Mouse (Mus musculus) cerebellum, adult 2 months (tissue): Measurements from ENCODE around the gene Qrich1. TPM values are rescaled to one million over a fixed set of nuclear protein-coding genes. Genes with fewer than 3 reads are reported as not detected.

ENCODE experiments used
- DNase-seq, 2 experiments: peaks; one replicate each; pipeline ENCODE4 v3.0.0; 2021
- H3K27ac ChIP-seq: fragments of 200-500 bp; 2 replicates; pipeline ENCODE4 v1.5.1; 2012; ENCODE audit warnings: low read length, control low read depth, inconsistent platforms; ENCODE audit not compliant: insufficient read depth
- H3K27me3 ChIP-seq: fragments of 200-500 bp; 2 replicates; pipeline ENCODE4 v1.6.1; 2012; ENCODE audit warnings: inconsistent platforms, mild to moderate bottlenecking, low read length, moderate library complexity; ENCODE audit not compliant: control insufficient read depth, insufficient read depth
- H3K4me1 ChIP-seq: fragments of 200-500 bp; 2 replicates; pipeline ENCODE4 v1.6.1; 2011; ENCODE audit warnings: low read length; ENCODE audit not compliant: control insufficient read depth, insufficient read depth
- H3K4me3 ChIP-seq: fragments of 200-500 bp; replicated peaks from 2 replicates; pipeline ENCODE3; 2011; ENCODE audit warnings: mild to moderate bottlenecking, low read depth, low read length, control low read depth; ENCODE audit not compliant: insufficient read depth
- CTCF ChIP-seq: fragments of 200-500 bp; IDR thresholded peaks from 2 replicates; pipeline ENCODE4 v1.5.1; 2011; ENCODE audit warnings: low read depth, mild to moderate bottlenecking, control low read depth, low read length, moderate library complexity, borderline replicate concordance; ENCODE audit not compliant: insufficient read depth
- POLR2A ChIP-seq: fragments of 200-500 bp; IDR thresholded peaks from 2 replicates; pipeline ENCODE4 v1.6.1; 2011; ENCODE audit warnings: low read length, control low read depth, borderline replicate concordance; ENCODE audit not compliant: insufficient read depth
- WGBS: fragments of 180-500 bp; shearing (Covaris S2); methylation state at CpG from one replicate; pipeline ENCODE4 v1.1.7; 2018; 5-methylcytosine and 5-hydroxymethylcytosine counted together
- polyA plus RNA-seq: library from polyadenylated mRNA; depleted of rRNA; stranded (reverse); fragments of >200 nt; gene quantifications from 2 replicates; pipeline ENCODE4 v1.2.3, GENCODE M21; 2012

The Qrich1 gene
- polyA plus RNA-seq, 1 experiment = 117 TPM

DNA sequence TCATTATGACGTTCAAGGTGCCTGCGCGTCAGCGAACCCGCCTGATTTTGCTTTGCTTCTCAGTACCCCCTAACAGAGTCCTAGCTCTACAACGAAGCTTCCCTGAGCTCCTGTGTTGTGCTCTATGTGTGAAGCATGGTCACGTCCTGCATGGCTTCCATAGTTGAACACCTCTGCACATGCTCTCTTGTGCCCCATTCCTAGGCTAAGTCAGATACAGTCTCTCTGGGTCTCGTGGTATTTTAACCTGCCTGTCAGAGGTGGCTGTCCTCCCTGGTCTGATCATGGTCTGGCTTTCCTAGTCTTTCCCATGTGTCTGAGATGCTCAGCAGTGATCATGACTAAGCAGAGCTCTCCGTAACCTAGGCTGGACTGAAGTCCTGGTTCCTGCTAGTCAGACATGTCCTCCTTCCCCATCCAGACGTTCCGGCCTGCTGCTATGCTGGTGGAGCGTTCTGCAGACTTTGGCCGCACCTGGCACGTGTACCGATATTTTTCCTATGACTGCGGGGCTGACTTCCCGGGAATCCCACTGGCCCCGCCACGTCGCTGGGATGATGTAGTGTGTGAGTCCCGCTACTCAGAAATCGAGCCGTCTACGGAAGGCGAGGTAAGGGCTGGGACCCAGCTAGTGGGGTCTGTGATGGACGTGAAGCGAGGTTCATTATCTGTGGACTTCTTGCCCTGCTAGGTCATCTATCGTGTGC is 35.6 kb upstream of the Qrich1 start:
- 87% methylated on average over 28 of the region's 28 CpGs for WGBS
- no peak overlapping the region for H3K27ac ChIP-seq
- no peak overlapping the region for H3K4me3 ChIP-seq
- H3K4me1 ChIP-seq = no peaks in the 10 kb centered on the region
- no peak for DNase-seq
- TF ChIP-seq CTCF = no peak
- no peak for TF ChIP-seq POLR2A
- H3K27me3 ChIP-seq = no peaks in the 10 kb centered on the region

DNA sequence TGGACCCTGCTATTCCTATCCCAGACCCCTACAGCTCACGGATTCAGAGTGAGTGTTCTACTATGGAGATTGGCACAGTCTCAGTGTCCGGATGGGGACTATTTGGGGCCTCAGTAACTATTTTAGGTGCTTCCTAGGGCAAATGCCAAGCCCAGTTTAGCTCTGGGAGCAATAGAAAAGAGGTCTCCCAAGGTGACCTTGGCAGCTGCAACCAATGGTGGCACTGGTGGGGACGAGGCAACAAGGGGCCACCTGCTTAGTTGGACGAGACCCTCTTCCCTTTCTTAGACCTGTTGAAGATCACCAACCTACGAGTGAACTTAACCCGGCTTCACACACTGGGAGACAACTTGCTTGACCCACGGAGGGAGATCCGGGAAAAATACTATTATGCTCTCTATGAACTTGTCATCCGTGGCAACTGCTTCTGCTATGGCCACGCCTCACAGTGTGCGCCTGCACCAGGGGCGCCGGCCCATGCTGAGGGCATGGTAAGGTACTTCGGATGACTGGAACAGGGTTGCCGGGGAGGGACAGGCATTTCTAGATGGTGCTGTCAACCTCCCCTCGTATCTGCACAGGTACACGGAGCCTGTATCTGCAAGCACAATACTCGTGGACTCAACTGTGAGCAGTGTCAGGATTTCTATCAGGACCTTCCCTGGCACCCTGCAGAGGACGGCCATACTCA is 34.9 kb upstream of the Qrich1 start:
- Histone ChIP-seq H3K4me3 (no peak overlapping the region), H3K4me1 (no peaks in the 10 kb centered on the region), H3K27ac (no peak overlapping the region), H3K27me3 (no peaks in the 10 kb centered on the region)
- 81% methylated on average over 19 of the region's 19 CpGs for WGBS
- TF ChIP-seq CTCF (no peak), POLR2A (no peak)
- no peak for DNase-seq

DNA sequence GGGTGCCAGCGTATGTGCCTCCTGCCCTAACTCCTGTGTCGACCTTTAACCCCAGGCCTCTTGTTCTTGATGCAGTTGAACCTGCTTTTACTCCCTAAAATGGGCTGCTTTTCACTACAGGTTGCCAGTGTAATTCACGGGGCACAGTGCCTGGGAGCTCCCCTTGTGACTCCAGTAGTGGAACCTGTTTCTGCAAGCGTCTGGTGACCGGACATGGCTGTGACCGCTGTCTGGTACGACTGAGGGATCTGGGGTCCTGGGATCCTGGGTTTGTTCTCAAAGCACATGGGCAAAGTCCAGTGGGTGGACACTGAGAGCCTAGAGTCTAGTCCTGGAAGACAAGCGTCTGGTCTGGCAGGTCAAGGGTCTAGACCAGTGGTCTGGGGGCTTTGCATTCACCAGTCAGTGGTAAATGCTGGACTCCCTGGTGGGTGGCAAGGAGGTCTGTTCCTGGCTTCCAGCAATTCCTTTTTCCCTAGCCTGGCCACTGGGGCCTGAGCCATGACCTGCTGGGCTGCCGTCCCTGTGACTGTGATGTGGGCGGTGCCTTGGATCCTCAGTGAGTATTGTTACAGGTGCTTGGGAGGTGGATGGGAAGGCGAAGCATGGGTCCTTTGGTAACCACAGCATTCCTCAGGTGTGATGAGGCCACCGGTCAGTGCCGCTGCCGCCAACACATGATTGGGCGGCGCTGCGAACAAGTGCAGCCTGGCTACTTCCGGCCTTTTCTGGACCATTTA is 33.4 kb upstream of the Qrich1 start:
- Histone ChIP-seq H3K27me3 (no peaks in the 10 kb centered on the region), H3K4me3 (no peak overlapping the region), H3K4me1 (no peaks in the 10 kb centered on the region), H3K27ac (no peak overlapping the region)
- 90% methylated on average over 18 of the region's 18 CpGs for WGBS
- no peak for DNase-seq
- TF ChIP-seq POLR2A (no peak), CTCF (no peak)

DNA sequence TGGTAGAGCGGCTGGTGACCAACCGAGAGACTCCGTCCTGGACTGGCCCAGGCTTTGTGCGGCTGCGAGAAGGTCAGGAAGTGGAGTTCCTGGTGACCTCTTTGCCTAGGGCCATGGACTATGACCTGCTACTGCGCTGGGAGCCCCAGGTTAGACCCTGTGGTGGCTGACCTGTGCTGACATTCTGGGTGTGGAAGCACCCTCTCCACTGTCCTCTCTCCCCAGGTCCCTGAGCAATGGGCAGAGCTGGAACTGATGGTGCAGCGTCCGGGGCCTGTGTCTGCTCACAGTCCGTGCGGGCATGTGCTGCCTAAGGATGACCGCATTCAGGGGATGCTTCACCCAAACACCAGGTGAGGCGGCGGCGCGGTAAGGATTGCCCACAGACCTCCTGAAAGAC is 32.6 kb upstream of the Qrich1 start:
- TF ChIP-seq CTCF (no peak), POLR2A (no peak)
- H3K4me1 ChIP-seq = peaks cover under 1% of the 10 kb centered on the region
- no peaks in the 10 kb centered on the region for H3K27me3 ChIP-seq
- 93% methylated on average over 15 of the region's 15 CpGs for WGBS
- H3K4me3 ChIP-seq = no peak overlapping the region
- no peak for DNase-seq
- H3K27ac ChIP-seq = no peak overlapping the region

DNA sequence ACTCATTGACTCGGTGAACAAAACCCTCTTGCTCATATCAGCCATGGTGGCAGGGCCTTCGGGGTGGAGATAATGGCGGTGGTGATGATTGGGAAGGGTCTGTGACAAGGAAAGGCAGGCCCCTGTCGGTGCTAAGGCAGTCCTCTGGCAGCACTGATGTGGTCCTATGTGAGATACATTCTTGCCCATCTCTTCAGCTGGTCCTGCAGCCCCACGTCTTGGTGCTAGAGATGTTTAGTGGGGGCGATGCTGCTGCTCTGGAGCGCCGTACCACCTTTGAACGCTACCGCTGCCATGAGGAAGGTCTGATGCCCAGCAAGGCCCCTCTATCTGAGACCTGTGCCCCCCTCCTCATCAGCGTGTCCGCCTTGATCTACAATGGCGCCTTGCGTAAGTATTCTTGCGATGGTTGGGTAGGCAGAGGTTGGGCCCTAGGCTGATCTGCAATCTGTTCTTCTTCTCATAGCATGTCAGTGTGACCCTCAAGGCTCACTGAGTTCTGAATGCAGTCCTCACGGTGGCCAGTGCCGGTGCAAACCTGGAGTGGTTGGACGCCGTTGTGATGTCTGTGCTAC is 31.2 kb upstream of the Qrich1 start:
- Histone ChIP-seq H3K27ac (no peak overlapping the region), H3K27me3 (no peaks in the 10 kb centered on the region), H3K4me3 (no peak overlapping the region), H3K4me1 (peaks cover 7% of the 10 kb centered on the region)
- TF ChIP-seq CTCF = no peak
- TF ChIP-seq POLR2A = no peak
- no peak for DNase-seq
- WGBS = 91% methylated on average over 19 of the region's 19 CpGs

DNA sequence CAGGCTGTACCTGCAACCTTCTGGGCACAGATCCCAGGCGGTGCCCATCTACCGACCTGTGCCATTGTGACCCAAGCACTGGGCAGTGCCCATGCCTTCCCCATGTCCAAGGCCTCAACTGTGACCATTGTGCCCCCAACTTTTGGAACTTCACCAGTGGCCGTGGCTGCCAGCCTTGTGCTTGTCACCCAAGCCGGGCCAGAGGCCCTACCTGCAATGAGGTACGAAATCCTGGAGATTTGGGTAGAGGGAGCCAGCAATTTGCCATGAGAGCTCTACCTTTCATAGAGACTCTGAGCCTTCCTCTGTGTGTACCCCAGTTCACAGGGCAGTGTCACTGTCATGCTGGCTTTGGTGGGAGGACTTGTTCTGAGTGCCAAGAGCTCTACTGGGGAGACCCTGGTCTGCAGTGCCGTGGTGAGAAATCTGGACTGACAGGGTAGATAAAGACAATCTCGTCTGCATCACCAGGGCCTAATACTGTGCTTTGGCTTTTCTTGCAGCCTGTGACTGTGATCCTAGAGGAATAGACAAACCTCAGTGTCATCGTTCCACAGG is 29.6 kb upstream of the Qrich1 start:
- TF ChIP-seq POLR2A (no peak), CTCF (no peak)
- 90% methylated on average over 8 of the region's 8 CpGs for WGBS

DNA sequence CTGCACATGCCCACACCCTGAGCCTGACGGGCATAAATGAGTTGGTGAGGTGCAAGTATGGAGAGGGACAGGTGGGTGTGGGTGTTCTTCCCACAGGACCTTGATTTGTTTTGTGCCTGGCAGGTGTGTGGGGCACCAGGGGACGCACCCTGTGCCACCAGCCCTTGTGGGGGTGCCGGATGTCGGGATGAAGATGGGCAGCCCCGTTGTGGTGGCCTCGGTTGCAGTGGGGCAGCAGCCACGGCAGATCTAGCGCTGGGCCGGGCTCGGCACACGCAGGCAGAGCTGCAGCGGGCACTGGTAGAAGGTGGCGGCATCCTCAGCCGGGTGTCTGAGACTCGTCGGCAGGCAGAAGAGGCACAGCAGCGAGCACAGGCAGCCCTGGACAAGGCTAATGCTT is 28.2 kb upstream of the Qrich1 start:
- DNase-seq = no peak
- Histone ChIP-seq H3K27me3 (no peaks in the 10 kb centered on the region), H3K27ac (no peak overlapping the region), H3K4me3 (no peak overlapping the region), H3K4me1 (peaks cover 16% of the 10 kb centered on the region)
- TF ChIP-seq CTCF (no peak), POLR2A (no peak)
- 90% methylated on average over 17 of the region's 17 CpGs for WGBS

More for the DNA sequence above, 29.6 kb upstream of the Qrich1 start:
- no peak overlapping the region for H3K27ac ChIP-seq
- no peak overlapping the region for H3K4me3 ChIP-seq
- no peaks in the 10 kb centered on the region for H3K27me3 ChIP-seq
- no peak for DNase-seq
- H3K4me1 ChIP-seq = peaks cover 10% of the 10 kb centered on the region
